Mouse (Mus musculus) olfactory bulb, adult 2 months (tissue): ENCODE measurements around the gene Alg5. TPM values are rescaled to one million over a fixed set of nuclear protein-coding genes. Genes with fewer than 3 reads are reported as not detected.
A peak's percentile ranks its signal among the peaks of the same experiment; 100 is the strongest.

Experiments used
- H3K27ac ChIP-seq: fragments of 200-500 bp; 2 replicates; pipeline ENCODE4 v1.5.1; 2012; ENCODE audit warnings: low read depth, low read length; ENCODE audit not compliant: insufficient read depth
- H3K4me1 ChIP-seq: fragments of 200-500 bp; 2 replicates; pipeline ENCODE4 v1.6.1; 2012; ENCODE audit warnings: low read length; ENCODE audit not compliant: control insufficient read depth, insufficient read depth
- H3K4me3 ChIP-seq: fragments of 200-500 bp; 2 replicates; pipeline ENCODE4 v1.5.1; 2012; ENCODE audit warnings: mild to moderate bottlenecking, low read depth, low read length, moderate library complexity; ENCODE audit not compliant: insufficient read depth
- CTCF ChIP-seq: fragments of 200-500 bp; IDR thresholded peaks from 2 replicates; pipeline ENCODE4 v1.5.1; 2012; ENCODE audit warnings: low read depth, mild to moderate bottlenecking, low read length, moderate library complexity; ENCODE audit not compliant: insufficient read depth
- POLR2A ChIP-seq: fragments of 200-500 bp; IDR thresholded peaks from 2 replicates; pipeline ENCODE4 v1.6.1; 2012; ENCODE audit warnings: mild to moderate bottlenecking, low read depth, low read length, moderate library complexity; ENCODE audit not compliant: insufficient read depth
- WGBS: fragments of 180-500 bp; shearing (Covaris S2); methylation state at CpG from one replicate; pipeline ENCODE4 v1.1.7; 2018; 5-methylcytosine and 5-hydroxymethylcytosine counted together
- polyA plus RNA-seq: library from polyadenylated mRNA; stranded (reverse); fragments of >200 nt; gene quantifications from 2 replicates; pipeline ENCODE4 v1.2.4, GENCODE M21; 2012; ENCODE audit warnings: low replicate concordance; ENCODE audit not compliant: missing spikeins, insufficient read depth, insufficient read length

The Alg5 gene
- polyA plus RNA-seq, 1 experiment, result not detected

- WGBS, result 35% methylated on average over 16 of the region's 16 CpGs
- 0 out of 2 replicates have a peak, but pooled peaks cover 4% of the 10 kb centered on the region for H3K4me1 ChIP-seq
- H3K4me3 ChIP-seq, result no peak overlapping the region
- H3K27ac ChIP-seq, result no peak overlapping the region
- TF ChIP-seq CTCF (peak; percentile 56; the same call in 1 of the 2 replicates), POLR2A (no peak)
Observed at GRCm38 (mm10) chr3:54797211-54797610, 61.9 kb downstream of the Alg5 start.

Other genes starting within 250 kb of the Alg5 start
- gene Supt20, start 42.7 kb upstream of the Alg5 start, polyA plus RNA-seq, result not detected in 2 replicates
- not detected in 2 replicates for gene Gm21958, start 21.2 kb upstream of the Alg5 start, polyA plus RNA-seq
- gene Exosc8, start 146 bp upstream of the Alg5 start, polyA plus RNA-seq, result not detected in 2 replicates
- gene Smad9, start 20.0 kb downstream of the Alg5 start, polyA plus RNA-seq, result not detected in 2 replicates
- not detected in 2 replicates for gene Rfxap, start 72.3 kb downstream of the Alg5 start, polyA plus RNA-seq
- not detected in 2 replicates for gene Sertm1, start 180.3 kb downstream of the Alg5 start, polyA plus RNA-seq